Comparison of ENCODE assay signal across 8 mouse cellular contexts in the genomic region with DNA sequence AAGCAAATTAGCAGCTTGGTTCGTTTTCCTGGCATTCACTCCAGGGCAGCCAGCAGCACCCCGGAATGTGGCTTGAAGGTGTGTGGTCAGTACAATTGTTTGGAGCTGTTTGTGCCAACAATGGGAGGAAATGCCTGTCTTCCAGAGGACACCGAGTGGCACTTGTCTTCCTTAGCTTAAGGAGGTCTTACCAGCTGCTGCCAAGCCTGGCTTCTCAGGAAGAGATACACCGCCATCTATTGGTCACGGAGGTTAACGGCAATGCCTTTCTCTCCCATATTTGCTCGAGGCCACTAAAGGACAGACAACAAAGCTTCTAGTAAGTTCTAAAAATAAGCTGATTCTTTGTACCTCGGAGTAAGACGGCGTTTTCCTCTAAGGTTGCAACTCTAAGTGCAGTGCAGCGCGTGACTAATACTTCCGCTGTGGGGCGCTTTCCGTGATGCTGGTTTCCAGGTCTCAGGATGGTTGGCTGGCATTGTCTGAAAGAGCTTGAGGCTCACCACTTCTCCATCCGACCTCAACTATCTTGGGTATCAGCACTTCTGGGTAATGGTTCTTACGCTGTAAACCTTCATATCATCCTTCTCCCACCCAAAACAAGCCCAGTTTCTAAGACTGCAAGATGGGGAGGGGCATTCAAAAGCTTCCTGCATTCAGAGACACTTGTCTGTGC.
DNase-seq lines count a peak whose midpoint lies in the region; ATAC-seq and TF ChIP-seq lines count a peak whose summit lies in the region.

No protein-coding gene starts in this region.

- H3K4me2 ChIP-seq in embryonic facial prominence, embryonic 14.5 days (ENCODE audit: low read depth, low read length) = peak overlapping the region; percentile 61
- peak overlapping the region; percentile 62 for H3K4me2 ChIP-seq in kidney, embryonic 15.5 days
- peak overlapping the region; percentile 54 for H3K4me2 ChIP-seq in limb, embryonic 15.5 days
- H3K4me2 ChIP-seq in midbrain, postnatal 0 days (ENCODE audit: low read depth, low read length, poor library complexity, severe bottlenecking) = peak overlapping the region; percentile 46

- 0 out of 2 replicates have a peak overlapping the region, but pooled peaks have one; percentile 1 for H3K9ac ChIP-seq in embryonic facial prominence, embryonic 14.5 days (ENCODE audit: low read depth, low read length)
- no peak overlapping the region for H3K9ac ChIP-seq in kidney, embryonic 15.5 days
- no peak overlapping the region for H3K9ac ChIP-seq in limb, embryonic 15.5 days
- peak overlapping the region; percentile 36; the same call in 1 of the 2 replicates for H3K9ac ChIP-seq in midbrain, postnatal 0 days (replicated peaks; ENCODE audit: low read length, poor library complexity, severe bottlenecking)

- peaks cover 13% of the 10 kb centered on the region for H3K4me1 ChIP-seq in embryonic facial prominence, embryonic 14.5 days (ENCODE audit: control insufficient read depth, insufficient read depth, low read length)
- H3K4me1 ChIP-seq in heart, embryonic 10.5 days = no peaks in the 10 kb centered on the region
- H3K4me1 ChIP-seq in kidney, embryonic 15.5 days = peaks cover 22% of the 10 kb centered on the region
- H3K4me1 ChIP-seq in limb, embryonic 15.5 days = peaks cover 22% of the 10 kb centered on the region
- peaks cover 10% of the 10 kb centered on the region; the same call in 1 of the 2 replicates for H3K4me1 ChIP-seq in midbrain, postnatal 0 days (ENCODE audit: insufficient read depth, low read length)

- TF ChIP-seq CTCF in midbrain, postnatal 0 days (IDR thresholded peaks at IDR 0.05) = peak; percentile 96

- ATAC-seq in embryonic facial prominence, embryonic 14.5 days (ENCODE audit: low read depth) = peak; percentile 80
- peak; percentile 82 for ATAC-seq in kidney, embryonic 15.5 days (replicated peaks; ENCODE audit: low FRiP score)
- ATAC-seq in limb, embryonic 15.5 days (ENCODE audit: insufficient number of reproducible peaks, low FRiP score, low TSS enrichment, low read depth) = 0 out of 2 replicates have a peak, but pooled peaks have one; percentile 36
- ATAC-seq in midbrain, postnatal 0 days (ENCODE audit: low FRiP score) = peak; percentile 83

- H3K4me3 ChIP-seq in embryonic facial prominence, embryonic 14.5 days (ENCODE audit: low read depth, low read length) = peak overlapping the region; percentile 30
- H3K4me3 ChIP-seq in heart, embryonic 10.5 days = peak overlapping the region; percentile 57
- peak overlapping the region; percentile 36 for H3K4me3 ChIP-seq in kidney, embryonic 15.5 days (replicated peaks)
- H3K4me3 ChIP-seq in limb, embryonic 15.5 days = peak overlapping the region; percentile 33
- H3K4me3 ChIP-seq in midbrain, postnatal 0 days (ENCODE audit: low read depth, low read length) = peak overlapping the region; percentile 28

- H3K27ac ChIP-seq in embryonic facial prominence, embryonic 14.5 days (replicated peaks; ENCODE audit: low read depth, low read length) = no peak overlapping the region
- H3K27ac ChIP-seq in heart, embryonic 10.5 days = no peak overlapping the region
- H3K27ac ChIP-seq in kidney, embryonic 15.5 days = no peak overlapping the region
- H3K27ac ChIP-seq in limb, embryonic 15.5 days = no peak overlapping the region
- H3K27ac ChIP-seq in midbrain, postnatal 0 days (ENCODE audit: low read depth, low read length) = peak overlapping the region; percentile 59; the same call in 1 of the 2 replicates

- H3K27me3 ChIP-seq in embryonic facial prominence, embryonic 14.5 days (replicated peaks; ENCODE audit: control insufficient read depth, insufficient read depth, low read length) = peaks cover 12% of the 10 kb centered on the region
- H3K27me3 ChIP-seq in heart, embryonic 10.5 days (ENCODE audit: insufficient read depth, poor library complexity, severe bottlenecking) = peaks cover 44% of the 10 kb centered on the region
- peaks cover 25% of the 10 kb centered on the region for H3K27me3 ChIP-seq in kidney, embryonic 15.5 days
- H3K27me3 ChIP-seq in limb, embryonic 15.5 days = peaks cover 17% of the 10 kb centered on the region; the same call in 1 of the 2 replicates
- peaks cover 9% of the 10 kb centered on the region for H3K27me3 ChIP-seq in midbrain, postnatal 0 days (ENCODE audit: insufficient read depth, low read length)

- H3K36me3 ChIP-seq in embryonic facial prominence, embryonic 14.5 days (ENCODE audit: control insufficient read depth, insufficient read depth, low read length) = no peaks in the 10 kb centered on the region
- no peaks in the 10 kb centered on the region for H3K36me3 ChIP-seq in heart, embryonic 10.5 days
- H3K36me3 ChIP-seq in kidney, embryonic 15.5 days = no peaks in the 10 kb centered on the region
- no peaks in the 10 kb centered on the region for H3K36me3 ChIP-seq in limb, embryonic 15.5 days
- H3K36me3 ChIP-seq in midbrain, postnatal 0 days (ENCODE audit: insufficient read depth, low read length) = no peaks in the 10 kb centered on the region

- DNase-seq in urinary bladder, adult 18-20 months (ENCODE audit: low spot score in 2 of 2) = peak; percentile 31 to 44
- no peak for DNase-seq in urinary bladder, postnatal 10 days (ENCODE audit: low spot score)
- peak; percentile 95 for DNase-seq in embryonic facial prominence, embryonic 14.5 days (ENCODE audit: low spot score)
- DNase-seq in heart, embryonic 10.5 days (ENCODE audit: low spot score) = peak; percentile 83
- DNase-seq in midbrain, postnatal 0 days (ENCODE audit: low spot score) = peak; percentile 97
- peak; percentile 17 to 55 for DNase-seq in spleen, postnatal 14 days (ENCODE audit: low spot score in 2 of 2)

- H3K9me3 ChIP-seq in embryonic facial prominence, embryonic 14.5 days (ENCODE audit: control insufficient read depth, low read length) = no peaks in the 10 kb centered on the region
- H3K9me3 ChIP-seq in heart, embryonic 10.5 days = no peaks in the 10 kb centered on the region
- no peaks in the 10 kb centered on the region for H3K9me3 ChIP-seq in kidney, embryonic 15.5 days (replicated peaks)
- no peaks in the 10 kb centered on the region for H3K9me3 ChIP-seq in limb, embryonic 15.5 days
- H3K9me3 ChIP-seq in midbrain, postnatal 0 days (ENCODE audit: low read length) = no peaks in the 10 kb centered on the region

- WGBS in embryonic facial prominence, embryonic 14.5 days = 2% methylated on average over 16 of the region's 17 CpGs
- 6% methylated on average over 17 of the region's 17 CpGs for WGBS in heart, embryonic 10.5 days
- 5% methylated on average over 16 of the region's 17 CpGs for WGBS in kidney, embryonic 15.5 days
- 6% methylated on average over 16 of the region's 17 CpGs for WGBS in limb, embryonic 15.5 days
- WGBS in midbrain, postnatal 0 days = 4% methylated on average over 17 of the region's 17 CpGs

Comparison
In these comparisons a context has a peak if more than half of its experiments do, and no peak if none do; other contexts are left out.
1. H3K9ac ChIP-seq: peak in embryonic facial prominence, embryonic 14.5 days (single experiment) and midbrain, postnatal 0 days (single experiment); none in kidney, embryonic 15.5 days (single experiment) and limb, embryonic 15.5 days (single experiment).
2. Peak in every context shown above with its lines, with median percentiles within 50 percentile points of each other: ATAC-seq, H3K4me2 ChIP-seq and H3K4me3 ChIP-seq.